Mouse (Mus musculus): Measurements from ENCODE around the gene Pcgf1.

Gene Pcgf1

GRCm38 (mm10) chr6:83077630-83078323 lies at the start of gene Pcgf1:
TSS of gene Pcgf1 (plus strand) at chr6:83077869.
- DNase-seq: no peak

DNA sequence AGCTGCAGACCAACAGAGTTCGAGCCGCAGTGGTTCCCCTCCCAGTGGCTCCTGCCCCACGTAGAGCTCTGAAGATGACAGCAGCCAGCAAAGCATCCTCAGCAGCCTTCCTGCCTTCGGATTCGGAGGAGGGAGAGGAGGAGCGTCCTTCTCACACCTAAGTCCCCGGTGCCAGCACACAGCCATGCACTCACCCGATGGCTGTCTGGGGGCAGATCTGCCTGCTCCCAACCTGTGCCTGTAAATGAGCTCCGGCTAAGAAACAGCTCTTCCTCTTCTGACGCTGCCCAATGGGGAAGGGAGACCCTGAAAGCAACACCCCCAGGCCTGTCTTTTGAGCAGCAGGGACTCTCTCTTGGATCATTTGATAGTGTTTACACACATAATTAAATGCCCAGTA lies 47.9 kb upstream of the Pcgf1 start:
- DNase-seq: no peak

DNA sequence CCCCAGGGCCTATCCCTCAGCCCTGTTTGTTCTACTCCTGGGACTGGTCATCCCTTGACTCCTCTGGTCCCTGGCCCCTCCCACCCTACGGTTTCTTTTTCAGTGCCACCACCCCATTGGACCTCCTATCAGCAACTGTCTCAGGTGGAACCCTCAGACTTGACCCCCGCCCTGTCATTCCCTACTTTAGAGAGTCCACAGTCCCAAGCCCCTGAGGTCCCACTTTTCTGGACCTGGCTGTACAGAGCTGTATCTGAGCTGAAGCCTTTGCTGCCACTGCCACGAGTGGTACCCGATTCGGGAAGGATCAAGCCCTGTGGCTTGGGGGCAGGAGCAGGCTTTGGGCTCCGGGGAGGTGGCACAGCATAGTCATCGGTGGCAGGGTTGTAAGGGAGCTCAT lies 46.6 kb upstream of the Pcgf1 start:
- no peak for DNase-seq

GRCm38 (mm10) chr6:83031921-83032590 lies 45.6 kb upstream of the Pcgf1 start:
- no peak for DNase-seq

DNA sequence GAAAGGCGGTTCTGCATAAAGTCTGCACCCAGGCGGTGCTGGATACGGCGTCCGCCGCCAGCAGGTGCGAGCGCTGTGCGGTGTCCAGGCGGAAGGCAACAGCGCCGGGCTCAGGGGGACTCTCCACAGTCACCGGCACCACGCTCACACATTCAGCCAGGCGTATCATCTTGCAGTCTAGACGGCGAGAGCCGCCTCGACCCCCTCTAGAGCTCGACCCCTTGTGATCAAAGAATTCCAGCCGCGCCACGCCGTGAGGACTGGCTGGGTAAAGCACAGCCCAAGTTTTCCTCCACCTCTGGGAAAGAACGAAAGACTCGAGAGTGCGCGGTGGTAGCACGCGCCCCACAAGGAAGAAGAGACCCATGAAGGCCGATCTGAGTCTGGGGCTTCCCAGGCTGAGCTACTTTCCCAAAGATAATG lies 44.9 kb upstream of the Pcgf1 start:
- DNase-seq: peak; percentile 55

GRCm38 (mm10) chr6:83033249-83034185 lies 44.2 kb upstream of the Pcgf1 start, which contains the start of the genes Dok1 and Loxl3:
TSS of gene Dok1 (minus strand) at chr6:83033471.
TSS of gene Loxl3 (plus strand) at chr6:83034173.
- DNase-seq: peak; percentile 79

GRCm38 (mm10) chr6:83034463-83035055 lies 43.1 kb upstream of the Pcgf1 start:
- DNase-seq: no peak

- DNase-seq: no peak
Measured at GRCm38 (mm10) chr6:83037188-83037587, 40.5 kb upstream of the Pcgf1 start.

DNA sequence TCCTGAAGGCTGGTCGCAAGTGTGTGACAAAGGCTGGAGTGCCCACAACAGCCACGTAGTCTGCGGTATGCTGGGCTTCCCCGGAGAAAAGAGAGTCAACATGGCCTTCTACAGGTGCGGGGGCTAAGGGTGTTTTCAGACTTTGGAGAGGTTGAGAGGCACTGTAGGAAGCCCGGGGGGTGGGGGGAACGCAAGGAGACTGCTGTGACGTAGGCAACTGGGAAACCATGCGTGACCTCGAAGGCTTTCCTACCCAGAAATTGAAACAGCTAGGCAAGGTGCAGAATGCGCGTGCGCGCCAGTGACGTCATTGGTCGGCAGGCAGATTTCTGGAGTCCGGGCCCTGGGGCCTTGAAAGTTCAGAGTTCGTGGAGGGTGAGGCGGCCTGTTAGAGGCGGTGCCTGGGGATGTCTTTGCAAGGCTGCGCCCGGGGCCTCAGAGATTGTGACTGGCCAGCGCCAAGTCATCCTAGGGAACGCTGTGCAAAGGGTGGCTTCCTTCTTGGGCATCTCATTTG lies 39.1 kb upstream of the Pcgf1 start:
- DNase-seq: peak; percentile 94

DNA sequence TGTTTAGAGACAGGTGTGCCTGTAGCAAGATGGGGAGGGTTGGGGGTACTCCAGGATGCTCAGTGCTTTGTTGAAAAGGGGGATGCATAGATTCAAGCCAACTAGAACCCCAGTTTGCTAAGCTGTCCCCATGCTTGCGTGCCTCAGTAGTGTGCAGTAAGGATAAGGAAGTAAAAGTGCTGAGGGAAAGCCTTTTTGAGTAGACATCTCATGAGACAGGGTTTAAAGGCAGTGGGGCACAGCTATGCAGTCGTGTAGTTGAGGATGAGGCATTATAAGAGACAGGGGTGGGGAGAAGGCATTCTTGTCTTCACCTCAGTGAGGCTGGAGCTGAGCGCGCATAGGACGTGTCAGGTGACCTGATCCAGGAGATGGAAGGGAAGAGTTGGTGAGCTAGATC lies 37.1 kb upstream of the Pcgf1 start:
- no peak for DNase-seq

DNA sequence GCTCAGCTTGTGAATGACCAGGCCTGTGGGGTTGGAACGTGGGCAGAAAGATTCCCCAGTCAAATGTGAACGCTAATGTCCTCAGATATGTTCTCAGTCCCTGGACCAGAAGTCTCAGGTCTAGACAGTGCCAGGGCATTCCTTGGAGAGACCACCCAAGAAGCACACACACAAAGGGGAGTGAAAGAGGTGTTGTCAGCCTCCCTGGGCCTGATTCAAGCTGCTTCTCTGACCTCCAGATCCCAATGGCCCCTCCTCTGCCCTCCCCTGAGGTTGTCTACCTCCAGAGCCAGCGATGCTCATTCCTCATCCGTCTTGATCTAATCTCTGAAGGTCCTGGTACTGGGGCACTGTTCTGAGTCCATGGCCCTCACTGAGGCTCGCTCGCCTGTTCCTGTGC lies 34.1 kb upstream of the Pcgf1 start:
- DNase-seq: no peak

DNA sequence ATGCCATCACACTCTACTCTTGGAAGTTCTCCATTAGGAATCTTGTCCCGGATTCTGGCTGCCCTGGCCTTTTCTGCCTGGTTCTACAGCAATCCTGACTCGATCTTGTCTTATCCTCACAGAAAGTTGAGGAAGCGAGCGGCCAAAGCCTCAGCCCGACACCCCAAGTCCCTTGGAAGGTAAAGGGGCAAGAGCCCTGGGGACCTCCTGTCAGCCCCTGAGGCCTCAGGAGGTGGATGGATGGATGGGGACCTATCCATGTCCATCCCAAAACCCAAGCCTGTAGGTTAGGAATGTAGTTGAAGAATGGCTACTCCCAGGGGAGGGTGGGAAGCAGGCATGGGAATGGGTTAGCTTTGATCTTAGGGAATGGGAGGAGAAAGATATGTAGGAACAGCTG lies 33.7 kb upstream of the Pcgf1 start:
- DNase-seq: no peak

- DNase-seq: peak; percentile 45
Measured at GRCm38 (mm10) chr6:83044742-83045141, 32.9 kb upstream of the Pcgf1 start.

GRCm38 (mm10) chr6:83049367-83049766 lies 28.3 kb upstream of the Pcgf1 start:
- DNase-seq: no peak

GRCm38 (mm10) chr6:83053136-83053960 lies 24.3 kb upstream of the Pcgf1 start:
- DNase-seq: no peak

- peak; percentile 98 for DNase-seq
Measured at GRCm38 (mm10) chr6:83054074-83054851, 23.4 kb upstream of the Pcgf1 start, which contains the start of gene Aup1. TSS of gene Aup1 (plus strand) at chr6:83054521.

DNA sequence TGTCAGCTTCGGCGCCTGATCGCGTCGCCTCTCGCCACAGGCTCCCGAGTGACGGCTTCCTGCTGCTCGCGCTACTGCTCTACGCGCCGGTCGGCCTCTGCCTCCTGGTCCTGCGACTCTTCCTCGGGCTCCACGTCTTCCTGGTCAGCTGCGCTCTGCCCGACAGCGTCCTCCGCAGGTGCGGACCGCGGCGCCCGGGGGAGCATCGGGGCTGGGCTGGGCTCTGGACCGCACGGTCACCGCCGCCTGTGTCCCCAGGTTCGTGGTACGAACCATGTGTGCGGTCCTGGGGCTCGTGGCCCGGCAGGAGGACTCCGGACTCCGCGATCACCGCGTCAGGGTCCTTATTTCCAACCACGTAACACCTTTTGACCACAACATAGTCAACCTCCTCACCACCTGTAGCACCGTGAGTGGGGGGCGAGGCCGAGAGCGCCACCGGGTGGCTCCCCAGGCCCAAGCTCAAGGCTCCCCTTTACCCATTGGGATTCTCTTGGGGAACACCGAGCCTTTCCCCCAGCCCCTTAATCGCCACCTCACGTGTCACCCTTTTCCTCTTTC lies 22.7 kb upstream of the Pcgf1 start, which contains the start of gene Htra2:
Gene Htra2, minus strand, starts transcription at position 403 of the 561 bp plus-strand sequence.
- no peak for DNase-seq

DNA sequence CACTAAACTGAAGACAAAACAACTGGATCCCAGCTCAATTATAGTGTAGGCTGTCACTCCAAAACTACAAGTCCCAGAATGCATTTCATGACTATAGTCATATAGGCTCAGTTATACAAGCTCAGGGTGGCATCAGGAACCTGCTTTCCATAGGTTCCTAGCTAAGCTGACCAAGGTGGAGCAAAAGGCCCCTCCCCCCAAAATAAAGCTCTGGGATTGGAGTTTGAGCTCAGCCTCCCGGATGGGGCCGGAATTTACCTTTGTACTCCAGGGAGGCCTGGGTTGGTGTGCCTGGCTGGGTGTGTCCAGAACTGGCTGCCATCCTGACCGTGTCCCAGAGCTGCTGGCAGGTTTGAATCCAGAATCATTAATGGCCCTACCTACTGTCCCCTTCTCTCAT lies 19.9 kb upstream of the Pcgf1 start, which contains the start of gene Dqx1:
Gene Dqx1, plus strand, starts transcription at position 55 of the 400 bp plus-strand sequence.
- peak; percentile 87 for DNase-seq

DNA sequence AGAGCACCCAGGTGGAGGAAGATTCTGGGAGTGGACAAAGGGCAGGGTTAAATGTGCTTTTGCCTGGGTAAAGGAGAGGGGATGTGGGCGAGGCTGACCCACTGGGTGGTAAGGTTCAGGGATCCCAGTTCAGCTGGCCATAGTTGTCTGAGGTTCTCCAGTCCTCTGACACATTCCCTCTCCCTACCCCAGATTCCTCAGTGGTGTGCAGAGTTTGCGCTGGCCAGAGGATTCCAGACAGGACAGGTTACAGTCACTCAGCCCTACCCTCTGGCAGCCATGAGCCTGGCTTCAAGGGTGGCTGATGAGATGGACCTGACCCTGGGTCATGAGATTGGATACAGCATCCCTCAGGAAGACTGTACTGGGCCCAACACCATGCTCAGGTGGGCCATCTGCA lies 18.9 kb upstream of the Pcgf1 start:
- no peak for DNase-seq

- no peak for DNase-seq
Measured at GRCm38 (mm10) chr6:83065995-83066394, 11.7 kb upstream of the Pcgf1 start.
